Mouse (Mus musculus): ENCODE measurements around the gene Nifk. TPM values are rescaled to one million over a fixed set of nuclear protein-coding genes. Genes with fewer than 3 reads are reported as not detected.

The Nifk gene
- polyA plus RNA-seq, 1 experiment from 2014 or later, result 46.9 TPM

- H3K9ac ChIP-seq, result no peak overlapping the region
- ATAC-seq (ENCODE audit: extremely low read depth, insufficient number of reproducible peaks, low FRiP score, low TSS enrichment), result no peak
- no peak overlapping the region for H3K27ac ChIP-seq (replicated peaks)
- no peaks in the 10 kb centered on the region for H3K4me1 ChIP-seq
- no peaks in the 10 kb centered on the region for H3K27me3 ChIP-seq (replicated peaks)
- H3K36me3 ChIP-seq, result peaks cover 53% of the 10 kb centered on the region
- H3K4me3 ChIP-seq, result no peak overlapping the region
- H3K9me3 ChIP-seq, result no peaks in the 10 kb centered on the region
- 78% methylated on average over 9 of the region's 9 CpGs for WGBS
- no peak overlapping the region for H3K4me2 ChIP-seq
Measured at GRCm38 (mm10) chr1:118334749-118335713, 13.4 kb downstream of the Nifk start.

GRCm38 (mm10) chr1:118335847-118336246 lies 14.2 kb downstream of the Nifk start:
- Histone ChIP-seq H3K27ac (replicated peaks) (no peak overlapping the region), H3K36me3 (peaks cover 44% of the 10 kb centered on the region), H3K4me3 (no peak overlapping the region), H3K9ac (no peak overlapping the region), H3K4me1 (no peaks in the 10 kb centered on the region), H3K4me2 (no peak overlapping the region), H3K9me3 (no peaks in the 10 kb centered on the region), H3K27me3 (replicated peaks) (no peaks in the 10 kb centered on the region)
- ATAC-seq (ENCODE audit: extremely low read depth, insufficient number of reproducible peaks, low FRiP score, low TSS enrichment), result no peak

GRCm38 (mm10) chr1:118337921-118338320 lies 16.3 kb downstream of the Nifk start:
- Histone ChIP-seq H3K9me3 (no peaks in the 10 kb centered on the region), H3K27ac (replicated peaks) (no peak overlapping the region), H3K4me2 (no peak overlapping the region), H3K36me3 (peaks cover 24% of the 10 kb centered on the region), H3K4me3 (no peak overlapping the region), H3K4me1 (peaks cover 7% of the 10 kb centered on the region), H3K27me3 (replicated peaks) (no peaks in the 10 kb centered on the region), H3K9ac (no peak overlapping the region)
- ATAC-seq (ENCODE audit: extremely low read depth, insufficient number of reproducible peaks, low FRiP score, low TSS enrichment), result no peak
- 46% methylated on average over 5 of the region's 5 CpGs for WGBS

- 38% methylated on average over 6 of the region's 6 CpGs for WGBS
- no peak for ATAC-seq (ENCODE audit: extremely low read depth, insufficient number of reproducible peaks, low FRiP score, low TSS enrichment)
- Histone ChIP-seq H3K9ac (no peak overlapping the region), H3K4me2 (no peak overlapping the region), H3K36me3 (no peaks in the 10 kb centered on the region), H3K27ac (replicated peaks) (no peak overlapping the region), H3K27me3 (replicated peaks) (no peaks in the 10 kb centered on the region), H3K4me3 (no peak overlapping the region), H3K4me1 (peaks cover 7% of the 10 kb centered on the region), H3K9me3 (no peaks in the 10 kb centered on the region)
Measured at GRCm38 (mm10) chr1:118343649-118344435, 22.2 kb downstream of the Nifk start.

GRCm38 (mm10) chr1:118349922-118350321 lies 28.3 kb downstream of the Nifk start:
- no peak for ATAC-seq (ENCODE audit: extremely low read depth, insufficient number of reproducible peaks, low FRiP score, low TSS enrichment)
- H3K4me2 ChIP-seq, result no peak overlapping the region
- no peak overlapping the region for H3K27ac ChIP-seq (replicated peaks)
- no peaks in the 10 kb centered on the region for H3K9me3 ChIP-seq
- no peak overlapping the region for H3K9ac ChIP-seq
- H3K4me1 ChIP-seq, result no peaks in the 10 kb centered on the region
- no peak overlapping the region for H3K4me3 ChIP-seq
- no peaks in the 10 kb centered on the region for H3K36me3 ChIP-seq
- 73% methylated on average over 3 of the region's 3 CpGs for WGBS
- H3K27me3 ChIP-seq (replicated peaks), result no peaks in the 10 kb centered on the region

- H3K9ac ChIP-seq, result peak overlapping the region; percentile 58; the same call in 1 of the 2 replicates
- H3K4me2 ChIP-seq, result peak overlapping the region; percentile 36
- 36% methylated on average over 6 of the region's 6 CpGs for WGBS
- H3K27me3 ChIP-seq (replicated peaks), result no peaks in the 10 kb centered on the region
- ATAC-seq (ENCODE audit: extremely low read depth, insufficient number of reproducible peaks, low FRiP score, low TSS enrichment), result no peak
- no peak overlapping the region for H3K4me3 ChIP-seq
- H3K9me3 ChIP-seq, result no peaks in the 10 kb centered on the region
- H3K4me1 ChIP-seq, result peaks cover 18% of the 10 kb centered on the region
- peak overlapping the region; percentile 84 for H3K27ac ChIP-seq (replicated peaks)
- H3K36me3 ChIP-seq, result no peaks in the 10 kb centered on the region
Measured at GRCm38 (mm10) chr1:118359071-118359761, 37.6 kb downstream of the Nifk start.

- ATAC-seq (ENCODE audit: extremely low read depth, insufficient number of reproducible peaks, low FRiP score, low TSS enrichment), result no peak
- WGBS, result 82% methylated on average over 1 of the region's 1 CpGs
- no peak overlapping the region for H3K9ac ChIP-seq
Measured at GRCm38 (mm10) chr1:118367970-118368369, 46.3 kb downstream of the Nifk start.

GRCm38 (mm10) chr1:118368721-118369461 lies 47.3 kb downstream of the Nifk start:
- H3K9ac ChIP-seq, result no peak overlapping the region
- no peak overlapping the region for H3K4me3 ChIP-seq
- no peak; the same call in 1 of the 2 replicates for ATAC-seq (ENCODE audit: extremely low read depth, insufficient number of reproducible peaks, low FRiP score, low TSS enrichment)
- no peak overlapping the region for H3K4me2 ChIP-seq
- WGBS, result 56% methylated on average over 3 of the region's 3 CpGs
- no peak overlapping the region for H3K27ac ChIP-seq (replicated peaks)
- H3K27me3 ChIP-seq (replicated peaks), result no peaks in the 10 kb centered on the region
- H3K36me3 ChIP-seq, result no peaks in the 10 kb centered on the region
- no peaks in the 10 kb centered on the region for H3K9me3 ChIP-seq
- peaks cover 5% of the 10 kb centered on the region for H3K4me1 ChIP-seq

More at GRCm38 (mm10) chr1:118367970-118368369, 46.3 kb downstream of the Nifk start:
- Histone ChIP-seq H3K4me3 (no peak overlapping the region), H3K4me1 (peaks cover 5% of the 10 kb centered on the region), H3K27me3 (replicated peaks) (no peaks in the 10 kb centered on the region), H3K4me2 (no peak overlapping the region), H3K36me3 (no peaks in the 10 kb centered on the region), H3K27ac (replicated peaks) (no peak overlapping the region), H3K9me3 (no peaks in the 10 kb centered on the region)

- no peak overlapping the region for H3K4me3 ChIP-seq
- no peaks in the 10 kb centered on the region for H3K9me3 ChIP-seq
- no peaks in the 10 kb centered on the region for H3K4me1 ChIP-seq
- H3K4me2 ChIP-seq, result no peak overlapping the region
- no peak for ATAC-seq (ENCODE audit: extremely low read depth, insufficient number of reproducible peaks, low FRiP score, low TSS enrichment)
- WGBS, result 60% methylated on average over 5 of the region's 5 CpGs
- H3K27ac ChIP-seq (replicated peaks), result no peak overlapping the region
- no peak overlapping the region for H3K9ac ChIP-seq
- no peaks in the 10 kb centered on the region for H3K27me3 ChIP-seq (replicated peaks)
- H3K36me3 ChIP-seq, result no peaks in the 10 kb centered on the region
Measured at GRCm38 (mm10) chr1:118377784-118378183, 56.1 kb downstream of the Nifk start.

GRCm38 (mm10) chr1:118380105-118380786 lies 58.6 kb downstream of the Nifk start:
- no peak for ATAC-seq (ENCODE audit: extremely low read depth, insufficient number of reproducible peaks, low FRiP score, low TSS enrichment)
- Histone ChIP-seq H3K36me3 (no peaks in the 10 kb centered on the region), H3K27me3 (replicated peaks) (no peaks in the 10 kb centered on the region), H3K27ac (replicated peaks) (no peak overlapping the region), H3K4me2 (no peak overlapping the region), H3K9ac (no peak overlapping the region), H3K4me1 (no peaks in the 10 kb centered on the region), H3K9me3 (no peaks in the 10 kb centered on the region), H3K4me3 (no peak overlapping the region)
- 63% methylated on average over 8 of the region's 8 CpGs for WGBS
